10 mouse cellular contexts compared by ENCODE assay signal in the genomic region with DNA sequence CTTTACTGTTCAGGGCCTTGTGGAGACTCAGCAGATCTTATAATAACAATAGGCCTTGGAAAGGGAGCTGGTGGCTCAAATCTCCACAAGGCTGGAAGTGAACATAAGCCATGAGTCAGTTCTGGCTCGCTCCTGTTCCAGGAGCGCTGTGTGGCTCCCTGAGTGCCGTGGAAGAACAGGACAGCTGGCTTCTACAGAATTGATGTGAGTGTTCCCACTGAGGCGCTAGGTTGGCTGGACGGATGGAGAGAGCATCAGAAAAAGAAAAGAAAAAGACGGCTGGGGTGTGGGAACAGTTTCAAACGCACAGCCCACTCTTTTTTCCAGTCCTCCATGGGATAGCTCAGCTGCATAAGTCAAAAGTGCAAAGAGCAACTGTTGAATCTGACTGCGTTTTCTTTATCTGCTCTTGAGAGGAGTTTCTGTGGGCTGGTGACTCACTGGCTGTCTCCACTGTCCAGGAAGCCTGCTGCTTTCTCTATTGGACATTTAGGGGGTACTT. TPM values are rescaled to one million over a fixed set of nuclear protein-coding genes. Genes with fewer than 3 reads are reported as not detected.
DNase-seq lines count a peak whose midpoint lies in the region; ATAC-seq lines count a peak whose summit lies in the region.
"Had no signal": no experiment of that assay in that cellular context is flagged by ENCODE, and none has a peak within 500 bp of the region (broad histone marks: within the 10 kb centered on the region; RNA-seq: fewer than 3 reads in every experiment).

No protein-coding gene starts in this region.

- peak; percentile 54 for ATAC-seq in kidney, embryonic 15.5 days (replicated peaks; ENCODE audit: low FRiP score)
- ATAC-seq in forebrain, embryonic 16.5 days: no peak
- ATAC-seq: hindbrain, embryonic 16.5 days had no signal

- H3K36me3 ChIP-seq in kidney, embryonic 15.5 days: peaks cover 4% of the 10 kb centered on the region; the same call in 1 of the 2 replicates
- no peaks in the 10 kb centered on the region for H3K36me3 ChIP-seq in forebrain, embryonic 16.5 days (ENCODE audit: control insufficient read depth, insufficient read depth)
- H3K36me3 ChIP-seq: G1E had no signal

- WGBS in kidney, embryonic 15.5 days: 52% methylated on average over 8 of the region's 8 CpGs
- WGBS in forebrain, embryonic 16.5 days: 66% methylated on average over 8 of the region's 8 CpGs

- peak overlapping the region; percentile 63 for H3K27ac ChIP-seq in kidney, embryonic 15.5 days
- no peak overlapping the region for H3K27ac ChIP-seq in forebrain, embryonic 16.5 days (ENCODE audit: low read length)

- H3K27me3 ChIP-seq in kidney, embryonic 15.5 days: no peaks in the 10 kb centered on the region
- H3K27me3 ChIP-seq in forebrain, embryonic 16.5 days (replicated peaks; ENCODE audit: control insufficient read depth, insufficient read depth, low read length): no peaks in the 10 kb centered on the region

- H3K9me3 ChIP-seq in kidney, embryonic 15.5 days (replicated peaks): no peaks in the 10 kb centered on the region
- H3K9me3 ChIP-seq in forebrain, embryonic 16.5 days (ENCODE audit: control insufficient read depth, low read length): no peaks in the 10 kb centered on the region
- H3K9me3 ChIP-seq: G1E had no signal

- H3K9ac ChIP-seq in kidney, embryonic 15.5 days: no peak overlapping the region
- H3K9ac ChIP-seq in forebrain, embryonic 16.5 days (replicated peaks; ENCODE audit: low read depth, low read length): no peak overlapping the region

- H3K4me3 ChIP-seq in kidney, embryonic 15.5 days (replicated peaks): no peak overlapping the region
- H3K4me3 ChIP-seq in forebrain, embryonic 16.5 days (replicated peaks; ENCODE audit: low read length): no peak overlapping the region

- DNase-seq in kidney, postnatal 14 days: no peak
- peak; percentile 78 for DNase-seq in ES-CJ7 (ENCODE audit: low read depth, low spot score)
- DNase-seq in gastrocnemius, postnatal 14 days: peak; percentile 58
- peak; percentile 42 for DNase-seq in heart, postnatal 25 days (ENCODE audit: low spot score)
- no peak for DNase-seq in layer of hippocampus, adult 18-20 months (ENCODE audit: low spot score in 2 of 2)
- DNase-seq in embryo, embryonic 9.5 days (ENCODE audit: extremely low spot score): no peak

- intact Hi-C loops in gastrocnemius, postnatal 14 days (cut with DNase I; ENCODE audit: low total_unique reads): no loop called here
- intact Hi-C loops in heart, postnatal 25 days (cut with DNase I): no loop called here

- no peak overlapping the region for H3K4me2 ChIP-seq in kidney, embryonic 15.5 days
- no peak overlapping the region for H3K4me2 ChIP-seq in forebrain, embryonic 16.5 days (ENCODE audit: low read length)

- peaks cover 5% of the 10 kb centered on the region; the same call in 1 of the 2 replicates for H3K4me1 ChIP-seq in kidney, embryonic 15.5 days
- H3K4me1 ChIP-seq in forebrain, embryonic 16.5 days (replicated peaks; ENCODE audit: control insufficient read depth, insufficient read depth, low read length): peaks cover 4% of the 10 kb centered on the region

RNA-seq across cellular contexts. Expression of a gene that starts 22.9 kb away (rescaled TPM):
- 5.1 and 5.8 TPM in 2 replicates for polyA plus RNA-seq in kidney, embryonic 15.5 days (2015; fragmentation: Nextera tagmentation; extraction: Ambion mirVana)
- 10 to 100 TPM; 11.3 to 13.6 TPM for total RNA-seq in gastrocnemius, postnatal 14 days (2021)
- total RNA-seq in heart, postnatal 25 days (2021): 10 to 100 TPM; 16.9 to 17.3 TPM
- 1 to 10 TPM; 2.5 to 4.3 TPM for total RNA-seq in layer of hippocampus, adult 18-20 months (2021)
- polyA plus RNA-seq in forebrain, embryonic 16.5 days (2015; fragmentation: Nextera tagmentation; extraction: Ambion mirVana): 1.7 and 1.8 TPM in 2 replicates
- polyA plus RNA-seq: G1E had no signal

Comparison
In these comparisons a context has a peak if more than half of its experiments do, and no peak if none do; other contexts are left out.
1. DNase-seq: peak in ES-CJ7 (single experiment), gastrocnemius, postnatal 14 days (single experiment) and heart, postnatal 25 days (single experiment); none in kidney, postnatal 14 days (single experiment), layer of hippocampus, adult 18-20 months (0 of 2) and embryo, embryonic 9.5 days (single experiment).